Mouse (Mus musculus) kidney, adult 2 months (tissue): ENCODE measurements around the gene Fbxl17. TPM values are rescaled to one million over a fixed set of nuclear protein-coding genes. Genes with fewer than 3 reads are reported as not detected.
A peak's percentile ranks its signal among the peaks of the same experiment; 100 is the strongest.

Source experiments
- DNase-seq: peaks from one replicate; pipeline ENCODE4 v3.0.0; 2021
- H3K27ac ChIP-seq: fragments of 200-500 bp; 2 replicates; pipeline ENCODE4 v1.5.1; 2012; ENCODE audit warnings: low read depth, low read length, control low read depth, inconsistent platforms; ENCODE audit not compliant: insufficient read depth
- H3K27me3 ChIP-seq: fragments of 200-500 bp; replicated peaks from 2 replicates; pipeline ENCODE4 v1.6.1; 2012; ENCODE audit warnings: mild to moderate bottlenecking, moderate library complexity, low read length, inconsistent platforms; ENCODE audit not compliant: control insufficient read depth, insufficient read depth
- H3K36me3 ChIP-seq: fragments of 200-500 bp; 2 replicates; pipeline ENCODE4 v1.6.1; 2012; ENCODE audit warnings: mild to moderate bottlenecking, moderate library complexity, low read length, inconsistent platforms; ENCODE audit not compliant: control insufficient read depth, insufficient read depth
- H3K4me1 ChIP-seq: fragments of 200-500 bp; 2 replicates; pipeline ENCODE4 v1.6.1; 2011; ENCODE audit warnings: low read length; ENCODE audit not compliant: control insufficient read depth, insufficient read depth
- H3K4me3 ChIP-seq: fragments of 200-500 bp; 2 replicates; pipeline ENCODE4 v1.5.1; 2011; ENCODE audit warnings: mild to moderate bottlenecking, low read depth, low read length, control low read depth; ENCODE audit not compliant: insufficient read depth
- CTCF ChIP-seq: fragments of 200-500 bp; conservative IDR thresholded peaks from 2 replicates; pipeline ENCODE4 v1.5.1; 2011; ENCODE audit warnings: low read depth, mild to moderate bottlenecking, control low read depth, low read length, moderate library complexity, mixed read lengths; ENCODE audit not compliant: insufficient read depth, insufficient read length
- POLR2A ChIP-seq: fragments of 200-500 bp; IDR thresholded peaks from one replicate; pipeline ENCODE4 v1.6.1; 2011; ENCODE audit warnings: low read depth, low read length, control low read depth
- WGBS: fragments of 180-500 bp; shearing (Covaris S2); methylation state at CpG from one replicate; pipeline ENCODE4 v1.1.7; 2018; 5-methylcytosine and 5-hydroxymethylcytosine counted together
- polyA plus RNA-seq: library from polyadenylated mRNA; depleted of rRNA; stranded (reverse); fragments of >200 nt; gene quantifications from 2 replicates; pipeline ENCODE4 v1.2.3, GENCODE M21; 2012

Fbxl17 gene
- polyA plus RNA-seq, 1 experiment: 10.2 TPM

DNA sequence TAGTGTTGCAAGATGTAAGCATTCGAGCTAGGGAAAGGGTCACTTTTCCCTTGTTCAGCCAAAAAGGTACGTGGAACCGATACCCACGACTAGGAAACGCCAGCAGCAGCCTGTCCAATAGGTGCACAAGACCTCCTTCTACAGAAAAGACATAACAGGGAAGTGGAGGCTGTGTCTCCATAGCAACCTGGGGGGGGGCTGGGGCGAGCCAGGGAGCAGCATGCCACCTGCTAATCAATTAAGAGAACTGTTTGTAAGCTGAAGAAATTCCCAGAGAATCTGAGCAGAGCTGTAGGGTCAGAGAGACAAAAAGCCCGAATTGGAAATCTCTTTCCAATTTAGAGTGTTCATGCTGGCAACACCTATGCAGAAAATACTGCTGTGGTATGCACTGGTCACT is 356.0 kb downstream of the Fbxl17 start:
- DNase-seq: no peak
- Histone ChIP-seq H3K4me3 (no peak overlapping the region), H3K27ac (no peak overlapping the region), H3K27me3 (no peaks in the 10 kb centered on the region), H3K4me1 (no peaks in the 10 kb centered on the region), H3K36me3 (no peaks in the 10 kb centered on the region)
- WGBS: 90% methylated on average over 7 of the region's 7 CpGs
- TF ChIP-seq POLR2A: no peak
- no peak for TF ChIP-seq CTCF

DNA sequence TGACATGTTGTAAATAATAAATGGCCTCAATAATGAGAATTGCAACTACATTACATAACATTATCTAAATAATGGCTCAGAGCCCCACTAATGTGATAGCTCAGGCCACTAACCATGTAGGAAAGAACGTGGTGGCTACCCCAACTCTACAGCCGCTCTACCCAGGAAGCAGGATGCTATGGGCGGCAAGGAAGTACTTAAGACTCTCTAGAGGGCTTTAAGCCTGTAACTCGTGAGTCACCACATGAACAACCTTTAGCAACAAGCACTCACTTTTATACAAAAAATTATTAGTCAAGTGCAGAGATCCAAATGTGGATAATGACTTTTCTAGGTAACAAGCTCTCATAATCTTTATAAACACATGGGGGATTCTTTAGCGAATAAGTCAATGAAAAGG is 365.0 kb downstream of the Fbxl17 start:
- WGBS: 90% methylated on average over 5 of the region's 5 CpGs
- TF ChIP-seq POLR2A (no peak), CTCF (no peak)
- no peaks in the 10 kb centered on the region for H3K27me3 ChIP-seq

DNA sequence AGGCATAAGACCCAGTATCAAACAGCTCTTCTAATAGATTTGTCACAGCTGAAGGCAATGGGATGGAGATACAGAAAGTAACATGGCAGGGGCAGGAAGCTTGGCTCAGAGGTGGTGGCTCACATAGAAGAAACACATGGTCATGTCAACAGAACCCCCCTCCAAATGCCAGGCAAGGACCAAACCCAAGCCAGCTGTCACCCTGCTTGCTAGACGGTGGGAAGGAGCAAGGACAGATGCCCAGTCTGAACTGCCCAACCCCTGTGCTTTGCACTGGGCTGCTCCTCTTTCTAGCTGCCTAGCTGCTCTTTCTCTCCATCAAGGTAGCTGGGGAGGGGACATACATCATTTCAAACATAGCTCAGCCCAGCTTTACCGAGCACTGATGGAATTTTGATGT is 377.4 kb downstream of the Fbxl17 start:
- no peaks in the 10 kb centered on the region for H3K36me3 ChIP-seq
- TF ChIP-seq CTCF: no peak
- TF ChIP-seq POLR2A: no peak

More for the DNA sequence above, 365.0 kb downstream of the Fbxl17 start:
- DNase-seq: no peak
- H3K4me3 ChIP-seq: no peak overlapping the region
- H3K27ac ChIP-seq: no peak overlapping the region
- H3K36me3 ChIP-seq: no peaks in the 10 kb centered on the region
- no peaks in the 10 kb centered on the region for H3K4me1 ChIP-seq

DNA sequence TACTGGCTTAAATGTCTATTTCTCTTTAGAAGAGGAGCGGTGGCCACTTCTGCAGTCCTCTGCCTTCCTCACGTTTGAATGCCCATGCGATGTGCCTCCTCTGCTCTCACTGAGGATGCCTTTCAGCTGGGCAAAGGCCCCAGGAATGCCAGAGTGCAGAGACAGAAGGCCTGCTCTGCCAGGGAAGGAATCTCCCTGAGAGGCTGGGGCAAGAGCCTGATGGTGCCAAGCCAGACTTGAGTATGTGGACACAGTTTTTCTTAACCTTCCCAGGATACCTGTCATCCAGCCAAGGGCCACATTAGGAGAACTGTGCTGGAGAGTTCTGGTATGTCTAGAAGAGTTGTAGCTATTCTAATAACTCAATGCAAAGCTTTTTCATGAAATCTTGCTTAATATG is 380.1 kb downstream of the Fbxl17 start:
- Histone ChIP-seq H3K27me3 (no peaks in the 10 kb centered on the region), H3K27ac (no peak overlapping the region), H3K4me3 (no peak overlapping the region), H3K4me1 (0 out of 2 replicates have a peak, but pooled peaks cover 3% of the 10 kb centered on the region), H3K36me3 (no peaks in the 10 kb centered on the region)
- DNase-seq: peak; percentile 16
- 68% methylated on average over 3 of the region's 3 CpGs for WGBS
- TF ChIP-seq CTCF (no peak), POLR2A (no peak)

More for the DNA sequence above, 377.4 kb downstream of the Fbxl17 start:
- Histone ChIP-seq H3K27ac (no peak overlapping the region), H3K27me3 (no peaks in the 10 kb centered on the region), H3K4me1 (0 out of 2 replicates have a peak, but pooled peaks cover 3% of the 10 kb centered on the region), H3K4me3 (no peak overlapping the region)
- 76% methylated on average over 2 of the region's 2 CpGs for WGBS
- no peak for DNase-seq

DNA sequence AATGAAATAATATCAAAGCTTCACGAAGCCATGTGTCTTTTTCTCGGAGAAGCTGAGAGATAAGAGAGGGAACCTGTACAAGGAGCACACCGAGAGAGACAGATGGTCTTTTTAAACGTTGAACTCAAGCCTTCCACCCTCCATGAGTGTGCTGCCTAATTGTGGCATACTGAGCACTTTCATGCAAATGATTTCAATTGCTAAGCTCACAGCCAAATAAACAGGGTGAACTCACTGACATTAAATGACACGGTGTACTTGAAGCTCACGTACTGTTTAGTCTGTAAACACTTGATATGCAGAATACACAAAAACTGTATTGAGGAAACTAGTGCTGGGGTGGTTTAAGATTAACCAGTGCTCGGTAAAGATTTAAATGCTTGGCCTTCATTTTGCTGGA is 380.7 kb downstream of the Fbxl17 start:
- Histone ChIP-seq H3K4me1 (0 out of 2 replicates have a peak, but pooled peaks cover 3% of the 10 kb centered on the region), H3K36me3 (no peaks in the 10 kb centered on the region), H3K4me3 (no peak overlapping the region), H3K27ac (no peak overlapping the region), H3K27me3 (no peaks in the 10 kb centered on the region)
- no peak for DNase-seq
- TF ChIP-seq POLR2A (no peak), CTCF (no peak)
- WGBS: 60% methylated on average over 7 of the region's 7 CpGs

DNA sequence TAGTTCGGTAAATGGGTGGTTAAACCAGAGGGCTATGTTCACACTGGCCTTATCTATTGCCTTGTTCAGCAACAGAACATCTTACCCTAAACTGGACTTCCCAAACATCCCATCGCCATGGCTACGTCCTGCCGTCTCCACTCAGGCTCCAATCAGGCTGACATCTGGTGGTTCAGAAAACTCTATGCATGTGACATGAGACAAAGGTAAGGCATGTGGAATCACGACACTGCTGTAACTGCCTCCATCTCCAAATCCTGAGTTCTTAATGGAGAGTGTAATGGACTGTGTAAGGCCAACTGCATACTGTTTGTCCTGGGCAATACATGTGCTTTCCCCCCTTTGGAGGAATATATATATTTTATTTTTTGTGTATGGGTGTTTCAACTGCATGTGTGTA is 382.7 kb downstream of the Fbxl17 start:
- WGBS: 93% methylated on average over 5 of the region's 5 CpGs
- Histone ChIP-seq H3K27me3 (no peaks in the 10 kb centered on the region), H3K27ac (no peak overlapping the region), H3K4me3 (no peak overlapping the region), H3K36me3 (no peaks in the 10 kb centered on the region), H3K4me1 (0 out of 2 replicates have a peak, but pooled peaks cover 3% of the 10 kb centered on the region)
- no peak for TF ChIP-seq POLR2A
- no peak for TF ChIP-seq CTCF
- DNase-seq: no peak

DNA sequence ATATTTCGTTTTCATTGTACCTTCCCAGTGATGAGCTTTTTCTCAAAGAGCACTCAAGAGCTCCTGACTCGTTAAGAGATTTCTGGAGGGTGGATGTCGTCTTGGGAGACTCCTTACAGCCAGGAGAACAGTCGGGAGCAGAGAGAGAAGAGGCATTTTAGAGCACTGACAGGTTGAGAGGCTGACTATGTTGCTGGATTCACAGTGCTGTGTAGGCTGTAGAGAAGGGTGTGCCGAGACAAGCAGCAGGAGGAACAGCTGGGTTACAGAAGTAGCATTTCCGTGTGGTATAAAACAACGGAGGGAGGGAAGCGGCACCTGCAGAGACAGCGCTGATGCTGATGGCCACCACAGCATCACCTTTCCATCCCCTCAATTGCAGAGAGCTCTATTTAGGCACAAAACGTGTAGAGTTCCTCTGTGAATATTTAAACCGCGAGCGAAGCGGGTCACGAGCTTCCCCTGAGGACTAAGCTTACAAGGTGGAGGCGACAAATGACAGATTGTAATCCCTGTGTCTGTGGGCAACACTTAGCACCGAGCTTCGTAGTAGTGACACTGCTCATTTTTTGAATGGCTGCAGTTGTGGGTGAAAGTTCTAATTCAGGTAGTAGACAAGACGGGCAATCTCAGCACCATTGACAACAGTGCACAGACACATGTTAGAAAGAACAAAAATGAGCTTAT is 385.3 kb downstream of the Fbxl17 start:
- TF ChIP-seq POLR2A (no peak), CTCF (no peak)
- Histone ChIP-seq H3K4me3 (no peak overlapping the region), H3K27ac (no peak overlapping the region), H3K27me3 (no peaks in the 10 kb centered on the region), H3K36me3 (no peaks in the 10 kb centered on the region), H3K4me1 (no peaks in the 10 kb centered on the region)
- no peak for DNase-seq
- WGBS: 87% methylated on average over 19 of the region's 19 CpGs

DNA sequence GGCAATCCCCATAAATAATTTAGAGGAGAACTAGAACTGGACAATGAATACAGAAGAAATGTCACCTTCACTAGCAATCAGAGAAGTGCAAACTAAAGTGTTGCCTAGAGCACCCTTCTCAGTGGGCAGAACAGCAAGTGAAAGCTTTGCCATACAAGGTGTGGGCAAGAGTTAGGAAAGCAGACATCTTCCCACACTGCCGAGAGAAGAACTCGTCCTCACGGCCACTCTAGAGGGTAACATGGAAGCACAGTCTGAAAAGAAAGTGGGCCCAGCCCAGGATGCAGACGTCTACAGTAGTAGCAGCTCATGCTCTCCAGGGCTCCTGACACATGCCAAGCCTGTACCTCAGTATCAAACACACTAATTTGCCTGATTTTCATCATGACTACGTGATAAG is 387.0 kb downstream of the Fbxl17 start:
- TF ChIP-seq POLR2A: no peak
- no peak for TF ChIP-seq CTCF
- H3K4me1 ChIP-seq: no peaks in the 10 kb centered on the region
- H3K27me3 ChIP-seq: no peaks in the 10 kb centered on the region
- H3K36me3 ChIP-seq: no peaks in the 10 kb centered on the region
- no peak overlapping the region for H3K27ac ChIP-seq
- 81% methylated on average over 5 of the region's 5 CpGs for WGBS
- H3K4me3 ChIP-seq: no peak overlapping the region
- no peak for DNase-seq
